Mouse (Mus musculus): Measurements from ENCODE around the gene Cpm. TPM values are rescaled to one million over a fixed set of nuclear protein-coding genes. Genes with fewer than 3 reads are reported as not detected.

Cpm gene
- polyA plus RNA-seq, 1 experiment from 2014 or later = 55.7 TPM

DNA sequence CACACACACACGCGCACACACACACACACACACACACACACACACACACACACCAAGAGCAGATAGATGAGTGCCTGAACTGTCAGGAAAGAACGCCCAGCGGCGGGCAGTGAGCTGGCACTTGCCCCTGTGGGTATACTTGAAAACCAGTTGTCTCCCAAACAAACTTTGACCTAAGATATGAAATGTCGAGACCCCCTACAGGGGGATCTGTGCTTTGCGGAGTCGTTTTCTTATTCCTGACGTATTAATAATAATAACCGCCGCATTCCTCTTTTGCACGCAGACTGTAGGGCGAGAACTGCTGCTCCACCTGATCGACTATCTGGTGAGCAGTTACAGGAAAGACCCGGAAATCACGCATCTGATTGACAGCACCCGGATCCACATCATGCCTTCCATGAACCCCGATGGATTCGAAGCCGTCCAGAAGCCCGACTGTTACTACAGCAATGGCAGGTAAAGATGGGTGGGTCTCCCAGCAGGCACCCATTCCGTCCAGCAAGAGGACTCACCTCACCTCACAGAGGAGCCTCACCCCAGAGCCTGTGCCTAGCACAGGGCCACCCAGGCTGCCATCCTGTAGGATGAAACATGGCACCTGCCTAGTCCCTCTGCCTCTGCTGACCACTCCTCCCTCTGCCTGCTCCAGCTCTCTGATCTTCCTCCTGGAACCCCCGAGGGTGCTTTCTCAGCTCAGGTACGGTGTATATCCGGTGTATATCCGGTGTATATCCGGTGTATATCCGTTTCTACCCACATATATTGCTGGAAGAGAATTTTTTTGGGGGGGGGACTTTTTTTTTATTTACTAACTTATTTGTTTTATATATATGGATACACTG lies 38.6 kb downstream of the Cpm start:
- H3K27ac ChIP-seq (ENCODE audit: low read depth, low read length) = no peak overlapping the region
- no peaks in the 10 kb centered on the region for H3K27me3 ChIP-seq (replicated peaks; ENCODE audit: control insufficient read depth, insufficient read depth, low read length)
- H3K9me3 ChIP-seq (ENCODE audit: control insufficient read depth, low read length) = no peaks in the 10 kb centered on the region
- ATAC-seq (replicated peaks; ENCODE audit: low FRiP score) (no peak), DNase-seq (ENCODE audit: low spot score) (no peak)
- no peak overlapping the region for H3K4me2 ChIP-seq
- no peak overlapping the region for H3K9ac ChIP-seq (ENCODE audit: low read depth, low read length)
- no peaks in the 10 kb centered on the region for H3K36me3 ChIP-seq (ENCODE audit: control insufficient read depth, insufficient read depth, low read length)
- no peak overlapping the region for H3K4me3 ChIP-seq (ENCODE audit: low read depth, low read length)
- WGBS = 89% methylated on average over 28 of the region's 28 CpGs
- peaks cover 4% of the 10 kb centered on the region for H3K4me1 ChIP-seq (replicated peaks; ENCODE audit: control insufficient read depth, insufficient read depth, low read length)

DNA sequence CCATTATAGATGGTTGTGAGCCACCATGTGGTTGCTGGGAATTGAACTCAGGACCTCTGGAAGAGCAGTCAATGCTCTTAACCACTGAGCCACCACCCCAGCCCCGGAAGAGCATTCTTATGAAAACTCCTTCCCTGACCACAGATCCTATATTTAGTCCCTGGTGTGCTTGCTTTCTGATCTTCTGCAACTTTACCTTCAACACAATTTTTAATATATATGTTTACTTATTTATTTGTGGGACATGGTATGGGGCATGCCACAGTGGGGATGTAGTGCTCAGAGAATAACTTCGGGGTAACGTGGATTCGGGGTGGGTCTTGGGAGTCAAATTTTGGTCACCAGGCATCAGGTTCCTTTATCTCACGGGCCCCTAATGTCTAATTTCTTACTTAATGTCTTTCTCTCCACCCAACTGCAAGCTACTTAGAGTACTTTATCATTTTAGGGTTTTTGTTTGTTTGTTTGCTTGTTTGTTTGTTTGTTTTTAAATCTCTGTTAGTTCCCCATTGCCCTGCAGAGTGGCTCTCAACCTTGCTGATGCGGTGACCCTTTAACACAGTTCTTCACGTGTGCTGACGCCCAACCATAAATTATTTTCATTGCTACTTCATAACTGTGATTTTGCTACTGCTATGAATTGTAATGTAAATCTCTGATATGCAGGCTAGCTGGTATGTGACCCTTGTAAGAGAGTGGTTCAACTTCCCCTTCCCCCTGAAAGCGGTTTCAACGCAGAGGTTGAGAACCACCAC lies 39.4 kb downstream of the Cpm start:
- Histone ChIP-seq H3K9ac (ENCODE audit: low read depth, low read length) (no peak overlapping the region), H3K4me2 (no peak overlapping the region), H3K36me3 (ENCODE audit: control insufficient read depth, insufficient read depth, low read length) (no peaks in the 10 kb centered on the region), H3K4me1 (replicated peaks; ENCODE audit: control insufficient read depth, insufficient read depth, low read length) (no peaks in the 10 kb centered on the region), H3K27ac (ENCODE audit: low read depth, low read length) (no peak overlapping the region), H3K27me3 (replicated peaks; ENCODE audit: control insufficient read depth, insufficient read depth, low read length) (no peaks in the 10 kb centered on the region), H3K9me3 (ENCODE audit: control insufficient read depth, low read length) (no peaks in the 10 kb centered on the region), H3K4me3 (ENCODE audit: low read depth, low read length) (no peak overlapping the region)
- 78% methylated on average over 10 of the region's 10 CpGs for WGBS
- no peak for DNase-seq (ENCODE audit: low spot score)
- no peak for ATAC-seq (replicated peaks; ENCODE audit: low FRiP score)

DNA sequence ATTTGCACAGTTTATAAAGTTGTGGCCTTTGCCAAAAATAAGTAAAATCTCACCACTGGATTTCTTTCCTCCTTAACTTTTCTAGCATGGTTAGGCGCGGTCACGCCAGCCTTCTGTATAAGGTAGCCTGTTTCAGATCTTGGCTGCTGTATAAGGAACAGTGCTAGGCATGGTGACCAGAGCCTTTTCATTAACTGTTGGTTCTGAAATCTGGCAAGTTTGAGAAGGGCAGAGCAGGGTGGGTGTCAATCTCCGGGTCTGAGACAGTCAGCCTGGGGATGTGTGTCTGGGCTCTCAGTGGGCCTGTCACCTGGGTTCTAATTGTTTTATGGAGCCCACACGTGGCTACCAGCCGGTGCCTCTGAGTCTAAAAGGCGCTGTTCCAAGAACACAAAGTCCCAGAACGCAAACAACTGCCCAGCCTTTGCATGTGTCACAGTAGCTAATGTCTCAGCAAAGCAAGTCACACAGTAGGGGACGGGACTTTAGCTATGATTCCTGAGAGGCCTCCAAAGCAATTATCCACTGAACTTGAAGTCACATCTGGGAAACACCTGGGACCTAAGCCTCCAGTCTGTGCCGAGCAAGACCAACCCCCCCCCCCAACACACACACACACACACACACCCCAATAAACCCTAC lies 40.3 kb downstream of the Cpm start:
- Histone ChIP-seq H3K4me2 (no peak overlapping the region), H3K4me1 (replicated peaks; ENCODE audit: control insufficient read depth, insufficient read depth, low read length) (no peaks in the 10 kb centered on the region), H3K27ac (ENCODE audit: low read depth, low read length) (no peak overlapping the region), H3K4me3 (ENCODE audit: low read depth, low read length) (no peak overlapping the region), H3K27me3 (replicated peaks; ENCODE audit: control insufficient read depth, insufficient read depth, low read length) (no peaks in the 10 kb centered on the region), H3K9ac (ENCODE audit: low read depth, low read length) (no peak overlapping the region), H3K36me3 (ENCODE audit: control insufficient read depth, insufficient read depth, low read length) (no peaks in the 10 kb centered on the region), H3K9me3 (ENCODE audit: control insufficient read depth, low read length) (no peaks in the 10 kb centered on the region)
- 78% methylated on average over 10 of the region's 10 CpGs for WGBS
- no peak for ATAC-seq (replicated peaks; ENCODE audit: low FRiP score)
- no peak for DNase-seq (ENCODE audit: low spot score)

DNA sequence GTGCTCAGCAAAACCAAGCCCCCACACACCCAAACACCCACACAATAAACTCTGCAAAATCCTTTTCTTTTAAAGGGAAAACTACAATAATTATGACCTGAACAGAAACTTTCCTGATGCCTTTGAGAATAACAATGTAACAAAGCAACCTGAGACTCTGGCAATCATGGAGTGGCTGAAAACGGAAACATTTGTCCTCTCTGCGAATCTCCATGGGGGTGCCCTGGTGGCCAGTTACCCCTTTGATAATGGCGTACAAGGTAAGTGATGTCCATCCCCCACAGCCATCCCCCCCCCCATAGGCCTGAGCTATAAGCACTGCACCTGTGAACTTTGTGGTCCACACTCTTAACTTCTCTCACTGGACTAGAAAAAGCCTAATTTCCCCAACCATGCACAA lies 40.8 kb downstream of the Cpm start:
- Histone ChIP-seq H3K4me1 (replicated peaks; ENCODE audit: control insufficient read depth, insufficient read depth, low read length) (no peaks in the 10 kb centered on the region), H3K36me3 (ENCODE audit: control insufficient read depth, insufficient read depth, low read length) (no peaks in the 10 kb centered on the region), H3K9ac (ENCODE audit: low read depth, low read length) (no peak overlapping the region), H3K4me2 (no peak overlapping the region), H3K27ac (ENCODE audit: low read depth, low read length) (no peak overlapping the region), H3K9me3 (ENCODE audit: control insufficient read depth, low read length) (no peaks in the 10 kb centered on the region), H3K4me3 (ENCODE audit: low read depth, low read length) (no peak overlapping the region), H3K27me3 (replicated peaks; ENCODE audit: control insufficient read depth, insufficient read depth, low read length) (no peaks in the 10 kb centered on the region)
- DNase-seq (ENCODE audit: low spot score) = no peak
- 84% methylated on average over 3 of the region's 3 CpGs for WGBS
- ATAC-seq (replicated peaks; ENCODE audit: low FRiP score) = no peak

DNA sequence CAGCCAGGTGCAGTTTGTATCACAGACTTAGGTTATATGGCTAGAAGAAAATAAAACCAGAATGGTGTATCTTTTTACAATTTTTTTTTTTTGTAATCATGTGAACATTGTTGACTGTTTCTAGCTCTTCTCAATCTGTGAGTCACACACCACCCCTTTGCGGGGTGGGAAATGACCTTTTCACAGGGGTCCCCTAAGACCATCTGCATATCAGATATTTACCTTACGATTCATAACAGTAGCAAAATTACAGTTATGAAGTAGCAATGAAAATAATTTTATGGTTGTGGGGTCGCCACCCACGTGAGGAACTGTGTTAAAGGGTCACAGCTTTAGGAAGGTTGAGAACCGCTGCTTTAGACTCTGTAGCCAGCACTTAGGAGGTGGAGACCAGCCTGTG lies 41.5 kb downstream of the Cpm start:
- no peaks in the 10 kb centered on the region for H3K27me3 ChIP-seq (replicated peaks; ENCODE audit: control insufficient read depth, insufficient read depth, low read length)
- no peaks in the 10 kb centered on the region for H3K9me3 ChIP-seq (ENCODE audit: control insufficient read depth, low read length)
- H3K27ac ChIP-seq (ENCODE audit: low read depth, low read length) = no peak overlapping the region
- DNase-seq (ENCODE audit: low spot score) = no peak
- H3K4me2 ChIP-seq = no peak overlapping the region
- H3K9ac ChIP-seq (ENCODE audit: low read depth, low read length) = no peak overlapping the region
- no peak overlapping the region for H3K4me3 ChIP-seq (ENCODE audit: low read depth, low read length)
- 80% methylated on average over 5 of the region's 5 CpGs for WGBS
- H3K4me1 ChIP-seq (replicated peaks; ENCODE audit: control insufficient read depth, insufficient read depth, low read length) = no peaks in the 10 kb centered on the region
- no peak for ATAC-seq (replicated peaks; ENCODE audit: low FRiP score)
- no peaks in the 10 kb centered on the region for H3K36me3 ChIP-seq (ENCODE audit: control insufficient read depth, insufficient read depth, low read length)

DNA sequence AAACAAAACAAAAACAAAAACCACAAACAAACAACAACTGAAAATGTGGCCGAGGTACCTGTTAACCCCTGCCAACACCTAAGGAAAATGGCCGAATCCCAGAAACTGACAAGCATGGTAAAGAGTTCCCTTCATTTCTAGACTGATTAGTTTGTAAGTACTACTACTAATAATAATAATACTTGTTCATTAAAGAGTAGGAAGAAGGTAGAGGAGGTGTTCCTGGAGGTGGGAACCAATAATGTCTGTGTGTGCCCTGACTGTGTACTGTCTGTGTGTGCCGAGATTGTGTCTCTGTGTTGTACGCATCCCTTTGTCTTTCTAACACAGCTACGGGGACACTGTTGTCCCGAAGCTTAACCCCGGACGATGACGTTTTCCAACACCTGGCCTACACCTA lies 42.0 kb downstream of the Cpm start:
- ATAC-seq (replicated peaks; ENCODE audit: low FRiP score) (no peak), DNase-seq (ENCODE audit: low spot score) (no peak)
- Histone ChIP-seq H3K36me3 (ENCODE audit: control insufficient read depth, insufficient read depth, low read length) (no peaks in the 10 kb centered on the region), H3K27me3 (replicated peaks; ENCODE audit: control insufficient read depth, insufficient read depth, low read length) (no peaks in the 10 kb centered on the region), H3K9ac (ENCODE audit: low read depth, low read length) (no peak overlapping the region), H3K9me3 (ENCODE audit: control insufficient read depth, low read length) (no peaks in the 10 kb centered on the region), H3K4me1 (replicated peaks; ENCODE audit: control insufficient read depth, insufficient read depth, low read length) (peaks cover 2% of the 10 kb centered on the region), H3K27ac (ENCODE audit: low read depth, low read length) (no peak overlapping the region), H3K4me3 (ENCODE audit: low read depth, low read length) (no peak overlapping the region), H3K4me2 (no peak overlapping the region)
- 88% methylated on average over 9 of the region's 9 CpGs for WGBS

DNA sequence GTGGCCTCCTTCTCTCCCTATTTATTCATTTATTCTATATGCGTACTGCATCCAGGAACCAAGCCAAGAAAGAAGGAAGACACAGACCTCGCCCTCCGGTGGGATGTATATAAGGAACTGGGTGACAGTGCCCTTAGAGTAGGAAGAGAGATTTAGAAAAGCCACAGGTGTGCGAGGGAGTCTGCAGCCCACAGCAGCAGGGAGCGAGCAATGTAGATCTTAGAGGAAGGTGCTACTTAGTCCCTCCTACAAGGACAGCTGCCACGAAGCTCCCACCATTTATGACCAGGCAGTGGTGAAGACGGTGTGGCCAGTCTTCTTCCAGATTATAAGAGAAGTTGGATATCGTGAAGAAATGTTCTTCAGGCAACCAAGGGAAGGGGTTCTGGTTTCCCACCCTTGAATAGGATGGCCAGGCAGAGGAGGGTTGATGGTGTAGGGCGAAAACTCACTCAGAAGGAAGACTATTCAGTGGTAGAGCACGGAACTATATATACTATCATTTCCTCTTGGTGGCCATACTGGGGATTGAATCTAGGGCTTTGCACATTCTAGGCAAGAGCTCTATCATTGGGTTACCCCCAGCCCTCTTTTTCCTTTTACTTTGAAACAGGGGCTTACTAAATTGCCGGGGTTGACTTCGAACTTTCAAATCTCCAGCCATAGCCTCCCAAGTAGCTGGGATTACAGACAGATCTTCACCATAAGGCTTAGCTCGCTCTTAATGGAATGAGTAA lies 42.8 kb downstream of the Cpm start:
- Histone ChIP-seq H3K27ac (ENCODE audit: low read depth, low read length) (no peak overlapping the region), H3K4me1 (replicated peaks; ENCODE audit: control insufficient read depth, insufficient read depth, low read length) (peaks cover 8% of the 10 kb centered on the region), H3K4me2 (no peak overlapping the region), H3K27me3 (replicated peaks; ENCODE audit: control insufficient read depth, insufficient read depth, low read length) (no peaks in the 10 kb centered on the region), H3K9ac (ENCODE audit: low read depth, low read length) (no peak overlapping the region), H3K9me3 (ENCODE audit: control insufficient read depth, low read length) (no peaks in the 10 kb centered on the region), H3K4me3 (ENCODE audit: low read depth, low read length) (no peak overlapping the region), H3K36me3 (ENCODE audit: control insufficient read depth, insufficient read depth, low read length) (no peaks in the 10 kb centered on the region)
- WGBS = 80% methylated on average over 13 of the region's 13 CpGs
- DNase-seq (ENCODE audit: low spot score) = no peak
- ATAC-seq (replicated peaks; ENCODE audit: low FRiP score) = no peak

DNA sequence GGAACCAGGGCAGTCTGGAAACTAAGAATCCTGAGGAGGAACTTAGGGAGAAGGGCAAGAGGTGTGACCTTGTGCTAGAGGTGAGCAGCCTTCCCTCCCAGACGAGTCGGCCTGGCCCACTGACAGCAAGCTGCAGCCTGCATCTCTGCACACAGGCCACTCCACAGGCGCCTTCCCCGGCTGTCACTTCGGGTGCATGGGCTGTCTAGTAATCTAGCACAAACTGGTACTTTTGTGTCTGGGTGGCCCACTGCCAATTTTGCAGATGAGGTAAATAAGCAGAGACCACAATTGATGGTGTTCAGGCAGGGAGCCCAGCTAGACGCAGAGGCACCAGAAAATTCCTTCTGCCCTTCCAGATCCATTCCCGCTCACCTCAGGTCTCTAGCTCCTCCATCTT lies 43.4 kb downstream of the Cpm start:
- no peak overlapping the region for H3K4me3 ChIP-seq (ENCODE audit: low read depth, low read length)
- H3K36me3 ChIP-seq (ENCODE audit: control insufficient read depth, insufficient read depth, low read length) = no peaks in the 10 kb centered on the region
- H3K27ac ChIP-seq (ENCODE audit: low read depth, low read length) = no peak overlapping the region
- no peaks in the 10 kb centered on the region for H3K27me3 ChIP-seq (replicated peaks; ENCODE audit: control insufficient read depth, insufficient read depth, low read length)
- no peaks in the 10 kb centered on the region for H3K9me3 ChIP-seq (ENCODE audit: control insufficient read depth, low read length)
- peaks cover 12% of the 10 kb centered on the region for H3K4me1 ChIP-seq (replicated peaks; ENCODE audit: control insufficient read depth, insufficient read depth, low read length)
- ATAC-seq (replicated peaks; ENCODE audit: low FRiP score) (no peak), DNase-seq (ENCODE audit: low spot score) (no peak)
- no peak overlapping the region for H3K9ac ChIP-seq (ENCODE audit: low read depth, low read length)
- WGBS = 77% methylated on average over 7 of the region's 7 CpGs
- H3K4me2 ChIP-seq = no peak overlapping the region
